Mouse (Mus musculus): ENCODE measurements around the gene Plgrkt.

Gene Plgrkt

GRCm38 (mm10) chr19:29356281-29356680, 10.9 kb downstream of the Plgrkt start:
- DNase-seq (ENCODE audit: inconsistent age in 2 of 2, low spot score in 1 of 2) = no peak

DNA sequence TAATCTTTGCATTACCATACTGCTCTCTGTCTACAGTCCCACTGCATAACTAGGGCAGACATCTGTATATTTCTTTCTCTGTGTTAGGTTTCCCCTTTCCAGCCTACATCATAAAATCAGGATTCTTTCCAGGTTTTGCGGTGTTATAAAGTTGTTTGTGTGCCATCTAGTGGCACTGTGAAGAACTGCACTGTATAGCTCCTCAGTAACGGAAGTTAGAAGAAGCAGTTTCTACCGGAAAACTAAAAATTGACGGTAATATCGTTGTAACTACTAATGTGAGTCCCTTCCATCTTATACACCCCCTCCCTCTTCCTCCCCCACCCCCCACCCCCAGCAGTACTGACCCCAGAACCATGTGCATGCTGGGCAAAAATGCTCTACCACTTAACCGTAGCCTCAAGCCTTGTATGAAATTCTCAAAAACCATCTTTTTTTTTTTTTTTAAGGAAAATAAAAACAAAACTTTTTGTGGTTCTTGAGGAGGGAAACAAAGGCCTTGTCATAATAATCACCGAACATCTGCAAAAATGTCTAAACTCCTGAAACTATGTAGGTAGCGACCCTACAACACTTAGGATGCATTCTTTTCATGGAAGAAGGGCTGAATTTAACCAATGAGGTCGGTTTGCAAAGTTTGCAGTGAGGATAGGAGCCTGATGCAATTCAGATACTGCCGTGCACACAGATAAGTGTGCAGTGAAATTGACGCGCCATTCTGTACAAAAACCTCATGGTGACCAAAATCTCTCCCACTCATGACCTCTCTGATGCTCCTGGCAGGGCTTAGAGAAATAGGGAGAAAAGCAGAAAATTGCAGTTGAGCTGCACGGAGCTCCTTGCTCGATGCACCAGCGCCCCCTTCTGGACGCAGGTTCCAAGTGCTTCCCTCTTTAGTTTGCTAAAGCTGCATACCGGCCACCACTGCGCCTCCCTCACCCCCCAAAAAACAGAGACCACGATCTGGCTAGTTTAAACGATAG, 12.0 kb downstream of the Plgrkt start:
- DNase-seq (ENCODE audit: inconsistent age in 2 of 2, low spot score in 1 of 2) = peak; percentile 83 to 94

- DNase-seq (ENCODE audit: inconsistent age in 2 of 2, low spot score in 1 of 2) = peak in 1 of 2 experiments; percentile 15
These were observed 16.2 kb downstream of the Plgrkt start for GRCm38 (mm10) chr19:29350991-29351390.

- DNase-seq (ENCODE audit: inconsistent age in 2 of 2, low spot score in 1 of 2) = no peak
These were observed 21.6 kb downstream of the Plgrkt start for GRCm38 (mm10) chr19:29345636-29346035.

DNA sequence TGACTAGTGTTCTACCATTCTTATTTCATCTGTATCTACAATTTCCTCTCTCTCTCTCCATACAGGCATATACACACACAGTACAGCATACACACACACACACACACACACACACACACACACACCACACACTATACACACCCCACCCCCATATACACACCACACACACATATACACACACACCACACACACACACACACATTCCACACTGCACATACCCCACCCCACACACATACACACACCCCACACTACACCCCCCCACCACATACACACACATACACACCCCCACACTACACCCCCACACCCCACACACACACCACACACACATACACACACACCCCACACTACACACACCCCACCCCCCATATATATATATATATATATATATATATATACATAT, 22.3 kb downstream of the Plgrkt start:
- no peak for DNase-seq (ENCODE audit: inconsistent age in 2 of 2, low spot score in 1 of 2)

GRCm38 (mm10) chr19:29342281-29342680, 24.9 kb downstream of the Plgrkt start:
- no peak for DNase-seq (ENCODE audit: inconsistent age in 2 of 2, low spot score in 1 of 2)

DNA sequence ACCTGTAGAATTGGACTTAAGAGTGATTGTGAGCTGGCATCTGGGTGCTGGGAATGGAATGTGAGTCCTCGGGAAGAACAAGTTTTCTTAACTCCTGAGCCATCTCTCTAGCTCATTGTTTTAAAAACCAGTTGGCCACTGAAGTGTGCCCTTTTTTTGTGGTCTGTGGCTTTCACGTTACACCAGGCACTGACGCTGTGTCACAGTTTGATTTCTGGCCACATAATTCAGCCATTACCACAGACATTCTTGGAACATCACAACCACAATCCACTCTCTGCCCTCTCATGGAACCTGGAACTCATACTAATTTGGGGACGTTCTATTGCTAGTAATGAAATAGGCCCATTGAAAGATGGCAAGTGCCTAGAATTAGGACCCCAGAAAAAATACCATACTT, 26.2 kb downstream of the Plgrkt start:
- no peak for DNase-seq (ENCODE audit: inconsistent age in 2 of 2, low spot score in 1 of 2)

- no peak for DNase-seq (ENCODE audit: inconsistent age in 2 of 2, low spot score in 1 of 2)
These were observed 30.6 kb downstream of the Plgrkt start for GRCm38 (mm10) chr19:29336624-29337023.

DNA sequence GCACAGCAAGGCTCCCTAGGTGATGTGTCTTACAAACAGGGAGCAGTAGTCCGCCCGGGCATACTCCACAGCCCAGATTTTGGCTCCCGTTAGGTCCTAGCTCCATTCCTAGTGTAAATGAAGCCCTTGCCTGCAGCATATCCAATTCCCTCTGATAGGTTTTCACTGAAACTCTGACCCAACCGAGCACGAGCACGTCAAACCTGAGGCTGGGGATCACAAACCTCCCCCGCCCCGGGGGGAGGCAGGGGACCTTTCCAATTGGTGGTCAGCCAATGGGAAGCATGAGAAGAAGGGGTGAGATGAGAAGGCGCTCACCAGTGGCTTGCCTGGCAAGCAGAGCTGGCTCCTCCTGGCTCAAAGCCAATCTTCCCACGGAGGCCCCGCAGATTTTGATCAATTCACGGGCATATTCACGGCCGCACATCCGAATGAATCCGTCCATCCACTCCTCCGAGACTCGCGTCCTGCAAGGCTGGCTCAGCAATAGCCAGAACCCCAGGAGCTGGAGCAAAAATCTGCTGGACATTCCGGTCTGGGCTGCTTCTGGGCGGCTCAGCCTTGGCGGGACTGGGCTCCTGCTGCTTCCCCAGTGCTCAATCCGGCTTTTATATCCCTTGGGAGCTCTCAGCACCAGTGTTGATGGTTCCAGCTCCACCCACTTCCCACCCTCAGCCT, 33.0 kb downstream of the Plgrkt start, which contains the start of gene Rln1:
TSS of gene Rln1 (minus strand) at position 603 of the 678 bp plus-strand sequence.
- peak; percentile 15 to 49 for DNase-seq (ENCODE audit: inconsistent age in 2 of 2, low spot score in 1 of 2)

GRCm38 (mm10) chr19:29326822-29327552, 40.2 kb downstream of the Plgrkt start:
- no peak for DNase-seq (ENCODE audit: inconsistent age in 2 of 2, low spot score in 1 of 2)

- DNase-seq (ENCODE audit: inconsistent age in 2 of 2, low spot score in 1 of 2) = no peak
These were observed 40.8 kb downstream of the Plgrkt start for GRCm38 (mm10) chr19:29326396-29326795.

DNA sequence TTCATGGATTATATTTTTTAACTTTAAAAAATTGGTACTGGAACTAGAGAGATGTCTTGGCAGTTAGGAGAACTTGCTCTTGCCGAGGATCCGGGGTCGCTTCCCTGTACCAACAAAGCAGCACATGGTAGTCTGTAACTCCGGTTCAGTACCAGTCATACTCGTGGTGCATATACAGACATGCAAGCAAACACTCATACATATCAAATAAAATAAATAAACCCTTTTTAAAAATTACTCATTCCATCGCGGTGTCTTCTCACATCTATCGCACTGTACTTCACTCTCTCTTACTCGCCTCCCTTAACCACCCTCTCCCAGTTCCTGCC, 41.4 kb downstream of the Plgrkt start:
- DNase-seq (ENCODE audit: inconsistent age in 2 of 2, low spot score in 1 of 2) = no peak

DNA sequence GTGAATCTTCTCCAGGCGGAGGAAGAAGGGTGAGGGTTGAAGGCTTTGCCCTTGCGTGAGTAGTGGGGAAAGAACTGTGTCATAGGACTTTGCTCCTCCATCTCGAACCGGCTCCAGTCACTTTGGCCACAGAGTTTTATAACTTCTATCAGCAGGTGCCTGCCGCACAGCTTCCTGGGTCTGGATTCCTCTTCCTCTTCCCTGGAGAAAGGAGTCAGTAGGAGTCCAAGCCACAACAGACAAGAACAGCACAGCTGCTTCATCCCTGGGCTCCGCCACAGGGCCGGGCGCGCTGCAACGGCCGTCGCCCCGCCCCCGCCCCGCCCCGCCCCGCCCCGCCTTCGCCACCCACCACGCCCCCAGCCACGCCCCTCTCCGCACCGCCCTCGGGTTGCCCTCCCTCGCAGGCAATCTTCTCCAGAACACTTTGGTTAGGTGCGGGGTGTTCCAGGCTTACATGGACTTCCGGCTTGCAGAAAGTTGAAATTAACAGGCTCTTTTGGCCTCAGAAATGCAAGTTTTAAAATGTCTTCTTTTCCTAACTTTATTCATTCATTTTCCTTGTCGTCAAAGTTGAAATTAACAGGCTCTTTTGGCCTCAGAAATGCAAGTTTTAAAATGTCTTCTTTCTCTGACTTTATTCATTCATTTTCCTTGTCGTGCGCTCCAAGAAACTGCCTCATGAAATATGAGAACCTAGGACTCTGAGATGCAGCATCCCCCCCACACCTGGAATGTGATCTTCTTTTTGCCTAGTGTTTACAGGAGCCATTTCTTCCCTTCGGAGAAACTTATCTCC, 41.9 kb downstream of the Plgrkt start, which contains the start of gene Insl6:
TSS of gene Insl6 (minus strand) at position 304 of the 799 bp plus-strand sequence.
- peak; percentile 55 to 85 for DNase-seq (ENCODE audit: inconsistent age in 2 of 2, low spot score in 1 of 2)

DNA sequence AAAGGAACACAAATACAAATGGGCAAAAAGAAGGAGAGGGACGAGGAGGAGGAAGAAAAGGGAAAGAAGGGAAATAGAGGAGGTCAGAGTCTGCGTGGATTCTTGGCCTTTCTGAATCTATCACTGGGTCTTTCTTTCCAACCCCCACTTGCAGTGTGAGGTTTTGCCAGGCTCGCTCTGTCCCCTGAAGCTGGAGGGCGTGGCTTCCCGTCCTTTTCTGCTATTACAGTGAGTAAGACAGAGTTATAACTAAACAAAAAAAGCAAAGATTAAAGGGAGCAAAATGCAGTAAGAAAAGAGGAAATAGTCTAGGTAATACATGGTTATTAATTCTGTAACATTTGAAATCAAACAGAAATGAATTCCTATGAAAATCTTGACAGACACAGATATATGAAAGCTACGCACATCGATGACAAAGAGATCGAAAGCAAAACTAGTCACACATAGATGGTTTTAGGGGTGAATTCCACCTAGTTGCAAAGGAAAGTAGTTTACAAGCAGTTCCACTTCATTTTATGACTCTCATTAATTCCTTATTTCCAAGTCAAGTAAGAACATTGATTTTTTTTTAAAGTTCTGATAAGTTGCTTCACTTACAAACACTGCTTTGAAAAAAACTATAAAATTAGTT, 43.7 kb downstream of the Plgrkt start:
- no peak for DNase-seq (ENCODE audit: inconsistent age in 2 of 2, low spot score in 1 of 2)

DNA sequence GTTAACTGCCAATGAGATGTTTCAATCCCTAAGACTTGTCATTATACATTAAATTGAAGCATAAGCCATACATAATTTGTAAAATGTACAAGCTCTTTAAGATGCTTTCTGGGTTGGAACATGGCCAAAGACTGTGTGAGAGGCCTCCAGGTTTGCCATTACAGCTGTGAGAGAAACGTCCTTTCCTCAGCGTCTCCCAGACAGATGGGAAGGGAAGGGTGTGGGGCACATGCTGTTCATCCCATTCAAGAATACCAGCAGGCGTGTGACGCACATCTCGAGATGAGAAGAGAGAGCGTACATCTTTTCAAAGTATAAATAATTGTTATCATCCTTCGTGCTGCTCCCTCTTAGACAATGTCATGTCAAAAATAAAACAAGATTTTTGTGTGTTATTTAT, 54.5 kb downstream of the Plgrkt start:
- no peak for DNase-seq (ENCODE audit: inconsistent age in 2 of 2, low spot score in 1 of 2)

- DNase-seq (ENCODE audit: inconsistent age in 2 of 2, low spot score in 1 of 2) = peak in 1 of 2 experiments; percentile 40
These were observed 55.4 kb downstream of the Plgrkt start for GRCm38 (mm10) chr19:29311791-29312190.

- DNase-seq (ENCODE audit: inconsistent age in 2 of 2, low spot score in 1 of 2) = no peak
These were observed 58.4 kb downstream of the Plgrkt start for GRCm38 (mm10) chr19:29308832-29309231.

GRCm38 (mm10) chr19:29302119-29302518, 65.1 kb downstream of the Plgrkt start:
- DNase-seq (ENCODE audit: inconsistent age in 2 of 2, low spot score in 1 of 2) = no peak

GRCm38 (mm10) chr19:29300919-29301318, 66.3 kb downstream of the Plgrkt start:
- no peak for DNase-seq (ENCODE audit: inconsistent age in 2 of 2, low spot score in 1 of 2)

Measured in adrenal gland, adult (tissue).